Mouse (Mus musculus): ENCODE measurements at regions not wholly inside any gene's neighbourhood (a gene's known extent, or its start where the extent isn't known, plus 50 kb on each side); places are given as distances from the start of the nearest gene placed in this dataset.

GRCm38 (mm10) chr12:70647516-70647915 is 177.8 kb upstream of the Frmd6 start:
- TF ChIP-seq CTCF (IDR thresholded peaks at IDR 0.05; ENCODE audit: insufficient read depth, low read length) (no peak), POLR2A (IDR thresholded peaks at IDR 0.05; ENCODE audit: borderline replicate concordance, extremely low read depth, low read depth, low read length) (no peak)
